Mouse (Mus musculus) kidney, adult 18-20 months (tissue): ENCODE measurements around the gene Coro2b.

ENCODE experiments used
- DNase-seq: peaks from one replicate; pipeline ENCODE4 v3.0.0; 2021

The Coro2b gene

GRCm38 (mm10) chr9:62510530-62510936 is 26.3 kb downstream of the Coro2b start:
- DNase-seq, result no peak

- no peak for DNase-seq
These were observed 27.2 kb downstream of the Coro2b start for GRCm38 (mm10) chr9:62509617-62510016.

GRCm38 (mm10) chr9:62508740-62509524 is 27.9 kb downstream of the Coro2b start:
- DNase-seq, result no peak

- no peak for DNase-seq
These were observed 30.3 kb downstream of the Coro2b start for GRCm38 (mm10) chr9:62506467-62507067.

- DNase-seq, result no peak
These were observed 32.7 kb downstream of the Coro2b start for GRCm38 (mm10) chr9:62504129-62504528.

- no peak for DNase-seq
These were observed 34.5 kb downstream of the Coro2b start for GRCm38 (mm10) chr9:62502361-62502760.

GRCm38 (mm10) chr9:62501566-62501965 is 35.3 kb downstream of the Coro2b start:
- DNase-seq, result no peak

GRCm38 (mm10) chr9:62500007-62500406 is 36.8 kb downstream of the Coro2b start:
- no peak for DNase-seq

- no peak for DNase-seq
These were observed 37.9 kb downstream of the Coro2b start for GRCm38 (mm10) chr9:62498945-62499344.

GRCm38 (mm10) chr9:62497135-62498092 is 39.4 kb downstream of the Coro2b start:
- no peak for DNase-seq

- no peak for DNase-seq
These were observed 44.4 kb downstream of the Coro2b start for GRCm38 (mm10) chr9:62492306-62492990.

GRCm38 (mm10) chr9:62491611-62492010 is 45.2 kb downstream of the Coro2b start:
- no peak for DNase-seq

- peak; percentile 41 for DNase-seq
These were observed 45.7 kb downstream of the Coro2b start for GRCm38 (mm10) chr9:62491104-62491503.

GRCm38 (mm10) chr9:62484107-62484506 is 52.7 kb downstream of the Coro2b start:
- DNase-seq, result no peak

- DNase-seq, result no peak
These were observed 54.1 kb downstream of the Coro2b start for GRCm38 (mm10) chr9:62482788-62483187.

GRCm38 (mm10) chr9:62480898-62481642 is 55.8 kb downstream of the Coro2b start:
- no peak for DNase-seq

- no peak for DNase-seq
These were observed 56.7 kb downstream of the Coro2b start for GRCm38 (mm10) chr9:62480149-62480548.

- DNase-seq, result peak; percentile 44
These were observed 59.9 kb downstream of the Coro2b start for GRCm38 (mm10) chr9:62476782-62477487.

- DNase-seq, result no peak
These were observed 62.6 kb downstream of the Coro2b start for GRCm38 (mm10) chr9:62474206-62474605.

GRCm38 (mm10) chr9:62471541-62472189 is 65.2 kb downstream of the Coro2b start:
- DNase-seq, result no peak

GRCm38 (mm10) chr9:62471041-62471440 is 65.8 kb downstream of the Coro2b start:
- no peak for DNase-seq
